Mouse (Mus musculus) heart, adult 11 months (tissue): ENCODE measurements at regions not wholly inside any gene's neighbourhood (a gene's known extent, or its start where the extent isn't known, plus 50 kb on each side); places are given as distances from the start of the nearest gene placed in this dataset.
"Not testable (repeated sequence)": the region's sequence is repeated elsewhere in the genome, so short reads cannot be mapped to it uniquely, and the experiment has no call there.

ENCODE experiments used
- DNase-seq: peaks from one replicate; pipeline ENCODE4 v3.0.0; 2022

DNA sequence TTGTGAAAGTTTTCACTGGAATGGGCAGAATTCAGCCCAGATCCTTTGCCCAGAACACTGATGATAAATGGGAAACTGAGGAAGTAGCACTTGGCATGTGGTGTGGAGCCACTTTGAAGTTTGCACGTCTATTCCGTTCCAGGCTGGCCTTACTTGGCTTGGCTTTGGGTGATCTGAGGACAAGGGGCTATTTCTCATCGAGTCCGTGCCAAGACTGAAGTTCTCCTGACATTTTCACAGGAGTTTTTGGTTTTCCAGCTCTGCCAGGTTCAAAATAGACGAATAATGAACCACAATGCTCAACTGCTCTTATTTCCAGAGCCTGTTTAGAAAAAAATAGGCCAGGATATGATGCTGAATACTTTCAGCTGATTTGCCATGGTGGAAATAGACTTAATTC is 421.8 kb upstream of the Dab2 start:
- peak; percentile 87 for DNase-seq

DNA sequence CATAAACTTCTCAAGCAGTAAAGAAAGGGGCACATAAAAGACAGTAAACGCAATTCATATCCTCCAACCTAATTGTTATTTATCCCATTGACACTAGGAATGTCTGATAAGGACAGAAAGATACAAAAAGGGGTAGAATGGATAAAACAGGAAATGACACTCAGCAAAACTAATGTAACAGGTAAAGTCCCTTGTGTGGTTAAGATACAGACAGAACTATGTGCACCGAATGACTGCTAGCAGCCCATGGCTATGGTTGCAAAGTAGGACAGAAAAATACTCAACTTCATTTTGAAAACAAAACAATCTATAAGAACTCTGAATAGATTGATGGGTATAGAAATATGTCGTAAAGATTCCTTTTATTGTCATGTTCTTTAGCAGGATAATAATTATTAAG is 408.4 kb upstream of the Dab2 start:
- no peak for DNase-seq

- peak; percentile 49 for DNase-seq
These were observed 407.6 kb upstream of the Dab2 start for GRCm38 (mm10) chr15:5892034-5892433.

DNA sequence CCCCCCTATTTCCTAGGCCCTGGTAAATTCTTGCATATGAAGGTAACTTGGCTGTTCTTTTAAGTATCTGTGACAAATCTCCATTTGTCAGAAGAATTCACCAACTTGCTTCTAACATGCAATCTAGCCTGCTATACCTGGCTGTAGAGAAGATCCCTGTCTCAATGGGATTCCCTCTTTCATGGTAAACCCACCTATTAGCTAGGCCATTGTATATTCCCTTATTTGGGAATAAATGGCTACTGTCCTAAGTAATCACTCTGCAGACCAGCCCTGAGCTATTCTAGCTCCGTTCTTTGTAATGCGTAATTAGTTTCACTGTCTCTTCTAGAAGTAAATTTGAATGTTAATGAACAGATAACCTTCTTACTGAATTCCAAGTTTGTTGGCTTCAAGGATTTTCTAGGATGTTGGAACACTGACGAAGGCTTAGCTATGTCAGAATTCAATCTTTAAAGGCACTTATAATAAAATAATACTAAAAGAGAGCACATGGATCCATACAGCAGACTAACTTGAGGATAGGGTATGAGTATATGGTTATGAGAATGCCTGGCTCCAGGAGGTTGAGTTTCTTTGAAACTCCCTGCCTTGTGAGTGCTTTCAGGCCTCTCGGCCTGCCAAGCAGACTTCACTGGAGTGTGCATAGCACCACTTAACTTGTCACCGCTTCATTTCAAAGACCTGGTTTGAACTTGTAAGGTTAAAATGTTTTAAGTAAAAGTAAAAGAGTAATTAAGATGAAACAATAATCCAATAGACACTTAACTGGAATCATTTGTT is 403.7 kb upstream of the Dab2 start:
- DNase-seq, result not testable (repeated sequence)

GRCm38 (mm10) chr15:5915261-5915660 is 384.3 kb upstream of the Dab2 start:
- DNase-seq, result no peak

- DNase-seq, result no peak
These were observed 379.5 kb upstream of the Dab2 start for GRCm38 (mm10) chr15:5920058-5920457.

- peak; percentile 82 for DNase-seq
These were observed 371.8 kb upstream of the Dab2 start for GRCm38 (mm10) chr15:5927768-5928167.

GRCm38 (mm10) chr15:5933586-5933985 is 366.0 kb upstream of the Dab2 start:
- no peak for DNase-seq

- DNase-seq, result no peak
These were observed 358.6 kb upstream of the Dab2 start for GRCm38 (mm10) chr15:5940945-5941344.

- DNase-seq, result no peak
These were observed 352.9 kb upstream of the Dab2 start for GRCm38 (mm10) chr15:5946650-5947049.

DNA sequence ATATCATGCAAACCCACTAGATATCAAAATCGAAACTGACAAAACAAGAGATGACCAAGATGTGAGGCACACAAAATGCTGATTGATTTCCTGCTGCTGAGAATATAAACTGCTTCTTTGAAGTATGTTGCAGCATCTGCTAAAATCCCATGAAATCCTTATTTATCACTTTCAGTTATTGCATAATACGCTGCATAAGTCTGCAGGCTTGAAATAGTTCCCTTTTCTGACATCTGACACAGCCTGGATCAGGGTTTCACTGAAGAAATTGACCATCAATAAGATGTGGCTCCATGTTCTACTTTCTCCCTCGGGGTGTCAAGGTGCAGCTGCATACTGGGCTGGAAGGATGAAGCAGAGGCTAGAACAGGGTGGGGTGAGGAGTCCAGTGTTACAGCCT is 348.7 kb upstream of the Dab2 start:
- peak; percentile 85 for DNase-seq

DNA sequence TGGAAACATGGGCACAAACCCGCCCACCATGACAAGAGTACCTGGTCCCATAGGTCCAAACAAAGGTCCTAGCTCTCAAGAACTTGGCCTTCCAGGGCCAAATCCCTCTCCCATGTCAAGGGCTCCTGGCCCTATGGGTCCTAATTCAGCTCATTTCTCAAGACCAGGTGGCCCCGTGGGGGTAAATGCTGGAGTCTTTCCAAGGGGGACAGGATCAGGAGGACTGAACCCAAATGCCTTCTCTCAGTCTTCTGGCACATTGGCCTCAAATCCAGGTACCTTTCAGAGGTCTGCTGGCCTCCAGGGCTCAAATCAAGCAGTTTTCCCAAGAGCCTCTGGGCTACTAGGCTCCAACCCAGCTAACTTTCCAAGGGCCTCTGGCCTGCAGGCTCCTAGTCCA is 347.9 kb upstream of the Dab2 start:
- DNase-seq, result not testable (repeated sequence)

- DNase-seq, result no peak
These were observed 346.5 kb upstream of the Dab2 start for GRCm38 (mm10) chr15:5953106-5953505.

- DNase-seq, result no peak
These were observed 308.1 kb upstream of the Dab2 start for GRCm38 (mm10) chr15:5991351-5992065.

GRCm38 (mm10) chr15:5992146-5992545 is 307.4 kb upstream of the Dab2 start:
- DNase-seq, result not testable (repeated sequence)

DNA sequence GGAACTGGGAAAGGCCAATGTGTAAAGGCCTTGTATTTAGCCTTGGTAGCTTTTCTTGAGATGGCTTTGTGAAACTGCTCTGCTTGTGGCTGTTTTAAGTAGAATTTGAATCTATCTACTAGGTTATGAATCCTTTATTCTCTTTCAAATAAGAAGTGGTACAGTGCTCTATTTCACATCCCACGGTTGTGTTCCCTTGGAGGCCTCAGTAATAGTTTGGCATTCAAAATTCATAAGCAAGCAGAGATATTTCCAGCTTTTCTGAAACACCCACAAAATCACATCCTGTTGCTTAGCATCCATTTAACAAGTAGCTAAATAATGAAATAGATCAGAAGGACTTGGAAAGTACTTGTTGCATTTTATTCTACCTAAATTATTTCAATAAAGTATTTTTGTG is 298.8 kb upstream of the Dab2 start:
- no peak for DNase-seq

DNA sequence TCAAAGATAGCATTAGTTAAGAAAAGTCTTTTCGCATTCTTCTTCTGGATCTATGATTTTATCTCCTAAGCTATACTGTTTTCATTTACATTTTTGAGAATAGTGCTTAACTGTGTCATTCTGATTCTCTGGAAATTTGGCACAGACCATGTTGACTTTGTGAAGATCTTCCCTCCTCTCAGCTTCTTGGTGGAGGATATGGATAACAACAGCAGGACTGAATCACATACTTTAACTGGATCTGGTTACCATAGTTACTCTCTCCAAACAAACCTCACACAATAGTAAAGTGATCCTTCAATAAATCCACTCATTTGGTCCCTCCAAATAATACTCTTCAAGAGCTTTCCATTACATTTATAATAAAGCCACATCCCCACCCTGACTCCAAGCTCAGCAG is 298.2 kb upstream of the Dab2 start:
- no peak for DNase-seq

DNA sequence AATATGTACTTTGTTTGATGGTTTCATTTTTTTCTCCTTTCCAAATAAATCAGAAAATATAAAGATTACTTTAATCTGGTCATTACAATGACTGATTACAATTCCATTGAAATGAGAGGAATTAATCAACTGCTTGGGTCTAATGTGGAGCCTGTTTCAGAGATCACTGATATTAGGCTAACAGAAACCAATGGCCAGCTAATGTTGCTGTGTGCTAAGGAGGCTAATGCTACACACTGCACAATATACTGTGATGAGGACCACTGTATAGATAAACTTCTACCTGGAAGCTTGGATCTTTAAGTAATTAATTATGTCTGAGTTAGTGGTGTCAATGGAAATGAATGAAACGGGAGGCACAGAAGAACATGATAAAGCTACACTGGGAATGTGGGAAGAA is 284.6 kb upstream of the Dab2 start:
- no peak for DNase-seq

DNA sequence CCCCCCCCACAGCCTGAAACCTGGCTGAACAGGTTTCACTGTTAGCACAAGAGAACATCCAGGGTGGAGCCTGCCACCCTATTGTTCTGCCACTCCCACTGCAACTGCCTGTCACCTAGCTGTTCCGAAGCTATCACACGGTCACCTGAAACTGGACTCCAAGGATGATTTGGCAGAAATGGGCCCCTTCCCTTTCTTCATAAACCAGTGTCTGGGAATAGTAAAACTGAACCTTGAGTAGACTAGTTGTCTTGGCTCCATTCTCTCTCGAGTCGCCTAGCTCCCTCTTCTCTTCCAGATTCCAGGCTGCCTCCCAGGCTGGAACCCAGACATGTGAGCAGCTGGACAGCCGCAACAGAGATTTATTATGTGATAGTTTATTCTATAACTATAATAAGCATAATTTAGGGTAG is 282.9 kb upstream of the Dab2 start:
- no peak for DNase-seq

DNA sequence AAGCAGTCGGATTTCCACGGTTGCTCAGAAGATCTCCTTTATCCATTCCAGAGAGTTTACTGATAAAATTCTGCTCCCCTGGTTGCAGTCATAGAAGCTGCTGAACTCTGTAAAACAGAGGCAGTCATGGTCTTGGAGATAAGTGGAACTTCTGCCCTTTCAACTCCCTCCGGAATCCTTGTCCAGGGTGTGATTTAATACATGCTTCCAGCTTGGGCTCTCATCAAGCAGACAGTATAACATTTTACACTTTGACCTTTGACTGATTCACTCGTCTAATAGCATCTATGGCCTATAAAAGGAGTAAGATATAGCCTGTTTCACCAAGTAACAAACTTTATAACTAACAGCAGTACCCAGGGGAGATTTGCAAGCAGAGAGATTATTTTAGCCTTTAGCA is 274.0 kb upstream of the Dab2 start:
- DNase-seq, result no peak

DNA sequence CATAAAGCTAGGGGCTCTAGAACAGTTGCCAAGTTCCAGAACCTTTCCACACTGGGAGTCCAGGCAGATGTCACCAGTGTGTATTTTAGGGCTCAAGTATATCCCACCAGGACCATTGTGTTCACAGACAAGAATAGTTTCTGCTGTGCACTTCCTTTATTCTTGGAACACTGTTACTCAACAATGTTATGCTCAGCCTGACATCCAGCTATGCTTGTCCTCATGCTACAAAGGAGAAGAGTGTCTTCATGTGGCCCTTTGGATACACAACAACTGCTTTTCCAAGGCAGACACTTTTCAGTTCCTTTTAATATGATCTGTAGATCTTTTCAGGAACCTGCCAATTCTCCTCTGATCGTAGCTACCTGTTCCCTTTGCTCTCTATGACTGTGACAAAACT is 270.4 kb upstream of the Dab2 start:
- no peak for DNase-seq

GRCm38 (mm10) chr15:6030396-6030795 is 269.2 kb upstream of the Dab2 start:
- DNase-seq, result peak; percentile 61

DNA sequence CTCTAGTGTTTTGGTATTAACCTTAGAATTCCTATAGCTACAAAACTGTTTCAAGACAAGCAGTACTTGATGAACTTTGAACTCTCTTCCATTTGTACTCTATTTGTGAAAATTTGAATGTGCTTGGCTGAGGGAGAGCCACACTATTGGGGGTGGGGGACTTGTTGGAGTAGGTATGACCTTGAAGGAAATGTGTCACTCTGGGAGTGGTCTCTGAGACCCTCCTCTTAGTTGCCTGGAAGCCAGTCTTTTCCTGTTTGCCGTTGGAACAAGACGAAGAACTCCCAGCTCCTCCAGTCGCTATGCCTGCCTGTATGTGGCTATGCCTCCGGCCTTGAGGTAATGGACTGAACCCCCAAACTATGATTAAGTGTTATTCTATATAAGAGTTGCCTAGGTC is 265.4 kb upstream of the Dab2 start:
- no peak for DNase-seq

- DNase-seq, result no peak
These were observed 254.9 kb upstream of the Dab2 start for GRCm38 (mm10) chr15:6044511-6045256.
